Mouse (Mus musculus): ENCODE data around the gene Samd14.
"Not testable (repeated sequence)": the region's sequence is repeated elsewhere in the genome, so short reads cannot be mapped to it uniquely, and the experiment has no call there.

Gene Samd14

GRCm38 (mm10) chr11:95006038-95006437 is 3.6 kb upstream of the Samd14 start:
- DNase-seq (ENCODE audit: low read depth, low spot score), result no peak

- DNase-seq (ENCODE audit: low read depth, low spot score), result peak; percentile 83
Observed at GRCm38 (mm10) chr11:95006525-95007219, 3.0 kb upstream of the Samd14 start.

GRCm38 (mm10) chr11:95007418-95007817 is 2.3 kb upstream of the Samd14 start:
- no peak for DNase-seq (ENCODE audit: low read depth, low spot score)

- no peak for DNase-seq (ENCODE audit: low read depth, low spot score)
Observed at GRCm38 (mm10) chr11:95008661-95009628, 734 bp upstream of the Samd14 start.

- peak; percentile 86 for DNase-seq (ENCODE audit: low read depth, low spot score)
Observed at GRCm38 (mm10) chr11:95010141-95010739, 561 bp downstream of the Samd14 start.

- not testable (repeated sequence) for DNase-seq (ENCODE audit: low read depth, low spot score)
Observed at GRCm38 (mm10) chr11:95010841-95011403, 1.2 kb downstream of the Samd14 start.

- DNase-seq (ENCODE audit: low read depth, low spot score), result no peak
Observed at GRCm38 (mm10) chr11:95011416-95011815, 1.7 kb downstream of the Samd14 start.

GRCm38 (mm10) chr11:95012075-95012474 is 2.4 kb downstream of the Samd14 start:
- no peak for DNase-seq (ENCODE audit: low read depth, low spot score)

GRCm38 (mm10) chr11:95012487-95012886 is 2.8 kb downstream of the Samd14 start:
- DNase-seq (ENCODE audit: low read depth, low spot score), result no peak

- DNase-seq (ENCODE audit: low read depth, low spot score), result no peak
Observed at GRCm38 (mm10) chr11:95015484-95015883, 5.8 kb downstream of the Samd14 start.

- DNase-seq (ENCODE audit: low read depth, low spot score), result no peak
Observed at GRCm38 (mm10) chr11:95022237-95022992, 12.7 kb downstream of the Samd14 start.

- no peak for DNase-seq (ENCODE audit: low read depth, low spot score)
Observed at GRCm38 (mm10) chr11:95023481-95023880, 13.8 kb downstream of the Samd14 start.

- DNase-seq (ENCODE audit: low read depth, low spot score), result peak; percentile 95
Observed at GRCm38 (mm10) chr11:95024439-95025184, 14.9 kb downstream of the Samd14 start.

- DNase-seq (ENCODE audit: low read depth, low spot score), result no peak
Observed at GRCm38 (mm10) chr11:95025227-95026012, 15.7 kb downstream of the Samd14 start.

GRCm38 (mm10) chr11:95026090-95026542 is 16.4 kb downstream of the Samd14 start:
- no peak for DNase-seq (ENCODE audit: low read depth, low spot score)

- DNase-seq (ENCODE audit: low read depth, low spot score), result no peak
Observed at GRCm38 (mm10) chr11:95026849-95027248, 17.2 kb downstream of the Samd14 start.

GRCm38 (mm10) chr11:95027850-95028470 is 18.3 kb downstream of the Samd14 start:
- peak; percentile 60 for DNase-seq (ENCODE audit: low read depth, low spot score)

- peak; percentile 34 for DNase-seq (ENCODE audit: low read depth, low spot score)
Observed at GRCm38 (mm10) chr11:95032945-95033344, 23.3 kb downstream of the Samd14 start.

GRCm38 (mm10) chr11:95033617-95034016 is 23.9 kb downstream of the Samd14 start:
- no peak for DNase-seq (ENCODE audit: low read depth, low spot score)

Measured in brain, adult 2 months (tissue).